Mouse (Mus musculus): ENCODE measurements around the gene Ppp1r3e. TPM values are rescaled to one million over a fixed set of nuclear protein-coding genes. Genes with fewer than 3 reads are reported as not detected.

Ppp1r3e gene
- polyA plus RNA-seq, 1 experiment, result 17.8 TPM

DNA sequence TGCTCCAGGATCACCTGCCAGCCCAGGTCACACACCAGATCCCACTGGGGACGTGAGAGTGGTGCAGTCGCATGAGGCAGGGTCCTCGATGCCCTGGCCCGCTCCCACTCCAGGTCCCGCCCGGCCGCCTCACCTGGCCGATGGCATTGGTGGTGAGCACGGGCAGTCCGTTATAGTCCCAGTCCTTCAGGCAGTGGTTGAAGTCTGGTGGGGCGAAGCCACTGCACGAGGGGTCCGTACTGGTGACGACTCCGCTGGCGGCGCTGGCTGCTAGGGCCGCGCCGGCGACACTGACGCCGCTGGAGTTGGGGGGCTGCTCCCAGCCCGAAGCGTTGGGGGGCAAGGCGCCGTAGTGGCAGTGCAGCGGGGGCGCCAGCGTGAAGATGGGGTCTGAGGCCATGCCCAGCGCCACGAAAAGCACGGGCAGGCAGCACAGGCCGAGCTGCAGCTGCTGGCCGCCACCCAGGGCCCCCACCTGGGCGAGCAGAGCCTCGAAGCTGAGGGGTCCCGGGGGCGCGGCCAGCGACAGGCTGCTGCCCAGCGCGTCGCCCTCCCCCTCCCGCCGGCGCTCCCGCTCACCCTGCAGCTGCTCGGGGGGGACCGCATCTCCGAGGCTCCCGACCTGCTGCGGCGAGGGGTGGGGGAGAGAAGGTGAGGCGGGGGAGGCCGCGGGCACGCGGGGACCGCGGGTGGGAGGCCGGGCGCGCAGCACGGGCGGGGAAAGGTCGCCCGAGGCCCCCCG, 34.9 kb upstream of the Ppp1r3e start:
- WGBS, result 6% methylated on average over 67 of the region's 69 CpGs
- Histone ChIP-seq H3K4me1 (ENCODE audit: control insufficient read depth, insufficient read depth, low read length) (peaks cover 4% of the 10 kb centered on the region), H3K4me3 (replicated peaks; ENCODE audit: extremely low read depth, low read depth, low read length) (peak overlapping the region; percentile 70)
- DNase-seq, result no peak
- no peak for TF ChIP-seq CTCF (IDR thresholded peaks at IDR 0.05; ENCODE audit: insufficient read depth, low read length)
- TF ChIP-seq POLR2A (IDR thresholded peaks at IDR 0.05; ENCODE audit: borderline replicate concordance, extremely low read depth, low read depth, low read length), result no peak

GRCm38 (mm10) chr14:54908682-54909081, 31.3 kb upstream of the Ppp1r3e start:
- no peak for TF ChIP-seq CTCF (IDR thresholded peaks at IDR 0.05; ENCODE audit: insufficient read depth, low read length)
- no peak for TF ChIP-seq POLR2A (IDR thresholded peaks at IDR 0.05; ENCODE audit: borderline replicate concordance, extremely low read depth, low read depth, low read length)
- DNase-seq, result no peak
- Histone ChIP-seq H3K4me1 (ENCODE audit: control insufficient read depth, insufficient read depth, low read length) (peaks cover 4% of the 10 kb centered on the region), H3K4me3 (replicated peaks; ENCODE audit: extremely low read depth, low read depth, low read length) (no peak overlapping the region)
- WGBS, result 60% methylated on average over 7 of the region's 7 CpGs

- no peak for DNase-seq
- WGBS, result 82% methylated on average over 4 of the region's 4 CpGs
- TF ChIP-seq CTCF (IDR thresholded peaks at IDR 0.05; ENCODE audit: insufficient read depth, low read length) (no peak), POLR2A (IDR thresholded peaks at IDR 0.05; ENCODE audit: borderline replicate concordance, extremely low read depth, low read depth, low read length) (no peak)
- H3K4me3 ChIP-seq (replicated peaks; ENCODE audit: extremely low read depth, low read depth, low read length), result no peak overlapping the region
- H3K4me1 ChIP-seq (ENCODE audit: control insufficient read depth, insufficient read depth, low read length), result no peaks in the 10 kb centered on the region
Observed at GRCm38 (mm10) chr14:54903641-54904040, 26.3 kb upstream of the Ppp1r3e start.

DNA sequence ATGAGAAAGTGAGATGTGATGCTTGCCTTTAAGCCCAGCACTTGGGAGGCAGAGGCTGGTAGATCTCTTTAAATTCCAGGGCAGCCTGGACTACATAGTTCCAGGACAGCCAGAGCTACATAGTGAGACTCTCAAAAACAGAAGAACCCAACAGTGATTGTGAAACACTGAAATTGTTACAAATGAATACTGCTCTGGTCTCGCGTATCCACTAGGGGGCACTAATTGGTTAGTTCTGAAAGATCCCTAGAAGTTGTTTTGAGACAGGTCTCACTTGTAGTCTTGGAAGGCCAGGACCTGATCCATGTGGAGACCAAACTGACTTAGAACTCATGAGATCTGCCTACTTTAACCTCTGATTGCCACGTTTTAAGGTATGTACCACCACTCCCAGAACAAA, 23.0 kb upstream of the Ppp1r3e start:
- H3K4me1 ChIP-seq (ENCODE audit: control insufficient read depth, insufficient read depth, low read length), result no peaks in the 10 kb centered on the region
- whole genome bisulfite sequencing, result 0% methylated on average over 3 of the region's 3 CpGs
- DNase-seq, result peak; percentile 44
- no peak overlapping the region for H3K4me3 ChIP-seq (replicated peaks; ENCODE audit: extremely low read depth, low read depth, low read length)
- TF ChIP-seq CTCF (IDR thresholded peaks at IDR 0.05; ENCODE audit: insufficient read depth, low read length) (peak; percentile 32; the same call in 1 of the 2 replicates), POLR2A (IDR thresholded peaks at IDR 0.05; ENCODE audit: borderline replicate concordance, extremely low read depth, low read depth, low read length) (no peak)

- no peak for TF ChIP-seq CTCF (IDR thresholded peaks at IDR 0.05; ENCODE audit: insufficient read depth, low read length)
- Histone ChIP-seq H3K4me1 (ENCODE audit: control insufficient read depth, insufficient read depth, low read length) (peaks cover 5% of the 10 kb centered on the region), H3K4me3 (replicated peaks; ENCODE audit: extremely low read depth, low read depth, low read length) (no peak overlapping the region)
- 59% methylated on average over 2 of the region's 2 CpGs for WGBS
- DNase-seq, result no peak
Observed at GRCm38 (mm10) chr14:54897445-54897844, 20.1 kb upstream of the Ppp1r3e start.

GRCm38 (mm10) chr14:54894296-54895151, 17.2 kb upstream of the Ppp1r3e start:
- DNase-seq, result peak; percentile 77
- H3K4me3 ChIP-seq (replicated peaks; ENCODE audit: extremely low read depth, low read depth, low read length), result peak overlapping the region; percentile 85
- H3K4me1 ChIP-seq (ENCODE audit: control insufficient read depth, insufficient read depth, low read length), result peaks cover 5% of the 10 kb centered on the region
- no peak for TF ChIP-seq CTCF (IDR thresholded peaks at IDR 0.05; ENCODE audit: insufficient read depth, low read length)
- TF ChIP-seq POLR2A (IDR thresholded peaks at IDR 0.05; ENCODE audit: borderline replicate concordance, extremely low read depth, low read depth, low read length), result no peak
- whole genome bisulfite sequencing, result under 1% methylated on average over 53 of the region's 54 CpGs

GRCm38 (mm10) chr14:54893651-54894181, 16.4 kb upstream of the Ppp1r3e start:
- TF ChIP-seq CTCF (IDR thresholded peaks at IDR 0.05; ENCODE audit: insufficient read depth, low read length) (no peak), POLR2A (IDR thresholded peaks at IDR 0.05; ENCODE audit: borderline replicate concordance, extremely low read depth, low read depth, low read length) (peak; percentile 93; the same call in 1 of the 2 replicates)
- Histone ChIP-seq H3K4me3 (replicated peaks; ENCODE audit: extremely low read depth, low read depth, low read length) (peak overlapping the region; percentile 87), H3K4me1 (ENCODE audit: control insufficient read depth, insufficient read depth, low read length) (peaks cover 5% of the 10 kb centered on the region)
- DNase-seq, result peak; percentile 98
- WGBS, result under 1% methylated on average over 38 of the region's 38 CpGs

GRCm38 (mm10) chr14:54892200-54892599, 14.8 kb upstream of the Ppp1r3e start, which contains the start of gene Pabpn1:
Gene Pabpn1, plus strand, starts transcription at chr14:54892500.
- peak within 1 kb of the TSS; percentile 87 for H3K4me3 ChIP-seq (replicated peaks; ENCODE audit: extremely low read depth, low read depth, low read length)
- TF ChIP-seq POLR2A (IDR thresholded peaks at IDR 0.05; ENCODE audit: borderline replicate concordance, extremely low read depth, low read depth, low read length), result no peak
- no peak for TF ChIP-seq CTCF (IDR thresholded peaks at IDR 0.05; ENCODE audit: insufficient read depth, low read length)
- no peak for DNase-seq

GRCm38 (mm10) chr14:54885309-54885708, 8.0 kb upstream of the Ppp1r3e start:
- TF ChIP-seq CTCF (IDR thresholded peaks at IDR 0.05; ENCODE audit: insufficient read depth, low read length) (no peak), POLR2A (IDR thresholded peaks at IDR 0.05; ENCODE audit: borderline replicate concordance, extremely low read depth, low read depth, low read length) (no peak)
- Histone ChIP-seq H3K4me3 (replicated peaks; ENCODE audit: extremely low read depth, low read depth, low read length) (no peak overlapping the region), H3K4me1 (ENCODE audit: control insufficient read depth, insufficient read depth, low read length) (peaks cover 8% of the 10 kb centered on the region; the same call in 1 of the 2 replicates)
- WGBS, result 83% methylated on average over 11 of the region's 11 CpGs
- DNase-seq, result no peak

More at GRCm38 (mm10) chr14:54892200-54892599, 14.8 kb upstream of the Ppp1r3e start, which contains the start of gene Pabpn1:
- peaks cover 5% of the 10 kb centered on the region for H3K4me1 ChIP-seq (ENCODE audit: control insufficient read depth, insufficient read depth, low read length)
- whole genome bisulfite sequencing, result 84% methylated on average over 3 of the region's 3 CpGs

Measured in lung, adult 2 months (tissue).